Mouse (Mus musculus): ENCODE results near the gene Fut7.

DNA sequence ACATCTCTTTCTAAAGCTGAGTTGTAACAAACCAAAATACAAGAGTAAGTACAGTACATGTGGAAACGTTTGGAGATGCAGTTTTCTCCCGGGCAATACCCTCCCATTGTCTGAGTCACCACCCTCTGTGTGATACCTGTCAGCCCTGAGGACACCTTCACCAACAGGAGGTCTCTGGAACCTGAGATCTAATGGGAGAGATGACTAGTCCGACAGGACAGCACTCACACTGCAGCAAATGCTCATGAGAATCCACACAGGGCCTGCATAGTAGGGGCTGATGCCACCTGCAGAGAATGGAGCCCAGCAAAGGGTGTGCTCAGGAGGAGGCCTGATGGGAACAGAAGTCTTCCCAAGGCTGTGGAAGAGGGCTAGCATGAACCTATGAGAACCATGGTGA is 38.3 kb downstream of the Fut7 start:
- TF ChIP-seq CTCF (IDR thresholded peaks at IDR 0.05; ENCODE audit: extremely low read depth, insufficient read length, insufficient replicate concordance, low read depth, low read length): no peak
- TF ChIP-seq POLR2A (IDR thresholded peaks at IDR 0.05; ENCODE audit: low read depth, low read length): no peak

Measured in small intestine, adult 2 months (tissue).